Mouse (Mus musculus) left cerebral cortex, adult 9 months (tissue): ENCODE results near the gene Usp24.
A peak's percentile ranks its signal among the peaks of the same experiment; 100 is the strongest.
"Not testable (repeated sequence)": the region's sequence is repeated elsewhere in the genome, so short reads cannot be mapped to it uniquely, and the experiment has no call there.

Source experiments
- DNase-seq, 2 experiments: peaks; one replicate each; pipeline ENCODE4 v3.0.0; 2022; ENCODE audit warnings: low spot score in 2 of 2

The Usp24 gene

DNA sequence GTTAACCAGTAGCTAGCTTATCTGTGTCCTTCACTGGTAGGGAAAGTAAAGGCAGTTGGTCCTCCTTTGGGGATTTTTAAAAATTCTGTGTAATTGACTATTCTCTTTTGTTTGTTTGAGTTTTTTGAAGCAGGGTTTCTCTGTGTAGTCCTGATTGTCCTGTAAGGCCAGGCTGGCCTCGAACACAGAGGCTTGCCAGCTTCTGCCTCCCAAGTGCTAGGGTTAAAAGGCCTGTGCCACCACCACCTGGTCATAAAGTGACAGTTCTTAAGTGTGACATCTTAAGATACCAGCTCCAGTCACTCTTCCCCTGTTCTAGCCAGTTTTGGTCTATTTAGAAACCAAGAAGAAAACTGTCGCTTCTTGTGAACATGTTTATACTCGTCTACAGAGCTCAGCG lies 2.2 kb downstream of the Usp24 start:
- DNase-seq: no peak

DNA sequence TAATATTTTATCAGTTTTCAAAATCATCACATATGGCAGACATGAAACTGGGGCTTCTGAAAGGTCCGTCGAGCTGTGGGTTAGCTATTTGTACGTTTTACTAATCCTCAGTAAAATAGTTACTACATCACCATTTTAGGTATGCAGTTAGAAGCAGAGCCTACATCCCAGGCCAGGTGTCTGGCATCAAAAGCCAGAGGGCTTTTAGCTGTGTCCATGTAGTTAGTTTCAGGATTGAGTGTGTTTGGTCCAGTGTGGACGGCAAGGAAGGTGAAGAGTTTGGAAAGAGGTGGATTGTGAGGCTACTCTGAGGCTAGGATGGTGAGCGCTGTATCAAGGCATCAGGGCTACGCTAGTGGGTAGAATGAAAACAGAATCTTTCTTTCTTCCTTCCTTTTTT lies 3.0 kb downstream of the Usp24 start:
- DNase-seq: no peak

DNA sequence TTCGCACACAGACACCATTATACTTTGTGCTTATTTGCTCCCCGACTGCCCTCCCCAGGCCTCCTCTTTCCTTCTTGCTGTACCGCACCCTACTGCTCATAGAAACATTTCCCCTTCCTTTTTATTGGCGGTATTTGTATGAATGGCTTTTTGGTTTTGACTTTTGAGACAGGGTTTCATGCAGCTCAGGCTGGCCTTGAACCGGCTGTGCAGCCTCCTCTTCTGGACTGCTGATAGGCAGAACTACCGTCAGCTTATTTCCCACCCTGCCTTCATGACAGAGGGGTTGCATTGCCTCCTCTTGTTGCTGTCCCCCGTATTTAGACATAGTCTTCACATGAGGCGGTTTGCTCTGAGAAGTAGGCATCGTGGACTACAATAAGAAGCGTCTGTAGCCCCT lies 6.8 kb downstream of the Usp24 start:
- no peak for DNase-seq

DNA sequence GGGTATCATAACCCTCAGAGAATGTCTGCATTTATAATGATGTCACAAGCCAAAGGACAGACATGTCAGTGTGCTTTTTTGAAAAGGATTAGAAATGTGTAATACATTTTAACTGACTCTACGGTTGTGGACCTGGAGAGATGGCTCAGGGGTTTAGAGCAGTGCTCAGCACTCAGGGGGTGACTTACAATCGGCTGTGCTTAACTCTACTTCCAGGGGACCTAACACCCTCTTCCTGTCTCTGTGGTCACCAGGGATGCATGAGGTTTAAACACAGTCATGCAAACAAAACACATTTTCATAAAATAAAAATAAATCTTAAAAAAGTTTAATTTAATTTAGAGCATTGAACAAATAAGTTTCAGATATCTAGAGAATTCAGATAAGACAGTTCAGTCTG lies 7.3 kb downstream of the Usp24 start:
- DNase-seq: no peak

DNA sequence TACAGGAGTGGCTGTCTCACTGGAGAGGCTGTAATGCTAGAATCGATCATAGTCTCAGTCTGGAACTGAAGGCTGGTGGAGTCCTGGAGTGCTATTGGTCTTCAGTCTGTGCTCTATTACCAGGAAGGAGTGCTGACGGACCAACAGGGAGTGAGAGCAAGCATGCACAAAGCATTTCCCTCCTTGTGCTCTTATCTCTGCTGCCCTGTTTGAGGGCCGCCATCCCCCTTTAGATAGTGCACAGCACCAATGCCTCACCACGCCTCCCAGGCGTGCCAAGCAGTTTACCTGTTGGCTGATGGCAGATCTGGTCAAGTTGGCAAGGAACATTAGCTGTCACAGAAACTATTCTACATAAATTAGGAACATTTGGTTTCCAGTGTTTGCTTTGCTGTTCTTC lies 11.4 kb downstream of the Usp24 start:
- DNase-seq: no peak

DNA sequence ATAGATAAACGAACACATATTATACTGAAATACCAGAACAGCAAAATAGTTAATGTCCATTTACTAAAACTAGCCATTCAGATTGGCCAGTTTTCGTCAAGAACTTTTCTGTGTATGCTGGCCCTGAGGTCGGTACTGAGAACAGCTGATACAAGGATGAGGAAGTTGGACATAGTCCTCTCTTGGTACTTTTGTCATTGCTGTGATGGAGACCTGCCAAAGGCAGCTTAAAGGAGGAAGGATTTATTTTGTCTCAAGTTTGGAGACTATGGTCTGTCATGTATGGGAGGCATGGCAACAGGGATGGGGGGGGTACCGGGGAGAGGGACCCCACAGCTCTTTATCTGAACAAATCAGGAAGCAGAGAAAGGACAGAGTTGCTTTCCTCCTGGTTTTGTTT lies 12.7 kb downstream of the Usp24 start:
- no peak for DNase-seq

DNA sequence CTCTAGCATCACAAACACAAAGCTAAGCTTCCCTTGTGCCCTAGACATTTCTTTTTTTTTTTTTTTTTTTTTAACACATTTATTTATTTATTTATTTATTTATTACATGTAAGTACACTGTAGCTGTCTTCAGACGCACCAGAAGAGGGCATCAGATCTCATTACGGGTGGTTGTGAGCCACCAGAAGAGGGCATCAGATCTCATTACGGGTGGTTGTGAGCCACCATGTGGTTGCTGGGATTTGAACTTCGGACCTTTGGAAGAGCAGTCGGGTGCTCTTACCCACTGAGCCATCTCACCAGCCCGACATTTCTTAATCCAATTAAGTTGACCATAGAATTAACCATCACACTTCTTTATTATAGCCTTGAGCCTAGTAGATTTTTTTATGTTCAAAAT lies 13.2 kb downstream of the Usp24 start:
- DNase-seq: not testable (repeated sequence)

DNA sequence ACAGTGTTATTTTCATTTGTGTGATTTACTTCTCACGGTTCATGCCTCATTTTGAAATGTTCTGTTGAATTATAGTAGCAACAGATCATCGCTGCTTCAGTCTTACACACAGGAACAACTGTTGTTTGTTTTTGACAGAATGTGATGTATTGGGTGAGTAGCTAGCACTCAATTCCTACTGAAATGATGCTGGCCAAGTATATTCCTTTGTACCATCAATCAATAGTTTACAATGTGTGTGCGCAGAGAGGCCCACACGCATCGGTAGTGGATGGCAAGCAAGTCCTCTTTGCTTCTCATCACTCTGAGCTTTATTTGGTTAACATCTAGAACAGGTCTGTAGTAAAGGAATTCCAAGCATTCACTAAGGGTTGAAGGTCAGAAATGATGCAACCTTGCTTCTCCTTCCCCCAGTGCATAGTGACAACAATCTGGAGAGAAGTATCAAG lies 14.4 kb downstream of the Usp24 start:
- DNase-seq: no peak

DNA sequence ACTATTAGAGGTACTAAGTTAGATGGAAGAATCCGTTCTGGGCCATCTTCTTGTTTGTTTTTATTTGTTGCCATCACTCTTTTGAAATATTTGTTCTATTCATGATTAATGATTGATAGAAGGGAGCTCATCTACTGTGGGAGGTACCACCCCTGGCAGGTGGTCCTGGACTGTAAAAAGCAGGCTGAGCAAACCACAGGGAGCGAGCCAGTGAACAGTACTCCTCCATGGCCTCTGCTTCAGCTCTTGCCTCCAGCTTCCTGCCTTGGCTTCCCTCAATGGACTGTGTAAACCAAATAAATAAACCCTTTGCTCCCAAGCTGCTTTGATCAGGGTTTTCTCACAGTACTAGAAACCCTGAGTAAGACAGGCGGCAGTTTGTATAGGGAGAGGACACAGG lies 17.1 kb downstream of the Usp24 start:
- no peak for DNase-seq

DNA sequence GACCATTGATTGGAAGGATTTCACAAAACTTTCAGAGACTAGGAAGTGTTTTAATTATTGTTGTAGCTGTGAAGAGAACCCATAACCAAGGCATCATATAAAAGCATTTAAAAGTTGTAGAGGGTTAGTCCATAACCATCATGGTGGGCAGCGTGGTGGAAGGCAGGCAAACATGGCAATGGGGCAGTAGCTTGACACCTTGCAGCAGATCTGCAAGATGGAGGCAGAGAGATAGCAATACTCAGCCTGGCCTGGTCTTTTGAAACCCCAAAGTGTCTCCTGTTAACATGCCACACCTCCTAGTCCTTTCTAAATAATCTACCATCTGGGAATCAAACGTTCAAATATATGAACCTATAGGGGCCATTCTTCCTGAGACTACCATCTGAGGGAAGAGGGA lies 17.6 kb downstream of the Usp24 start:
- DNase-seq: no peak

DNA sequence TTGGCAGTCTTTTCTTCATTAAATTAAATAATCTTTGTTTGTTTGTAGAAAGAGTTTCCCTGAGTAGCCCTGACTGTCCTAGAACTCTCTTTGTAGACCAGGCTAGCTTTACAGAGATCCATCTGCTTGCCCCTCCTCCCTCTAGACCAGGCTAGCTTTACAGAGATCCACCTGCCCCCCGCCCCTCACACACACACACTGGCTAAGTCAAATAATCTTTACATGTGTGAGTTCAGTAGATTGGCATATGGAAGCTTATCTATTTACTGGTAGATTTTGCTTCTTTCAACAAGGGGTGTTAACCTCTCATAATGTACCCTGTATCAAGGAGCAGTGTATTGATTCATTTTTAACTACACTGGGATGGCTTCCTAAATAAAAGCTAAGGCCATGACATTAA lies 19.8 kb downstream of the Usp24 start:
- DNase-seq: no peak

DNA sequence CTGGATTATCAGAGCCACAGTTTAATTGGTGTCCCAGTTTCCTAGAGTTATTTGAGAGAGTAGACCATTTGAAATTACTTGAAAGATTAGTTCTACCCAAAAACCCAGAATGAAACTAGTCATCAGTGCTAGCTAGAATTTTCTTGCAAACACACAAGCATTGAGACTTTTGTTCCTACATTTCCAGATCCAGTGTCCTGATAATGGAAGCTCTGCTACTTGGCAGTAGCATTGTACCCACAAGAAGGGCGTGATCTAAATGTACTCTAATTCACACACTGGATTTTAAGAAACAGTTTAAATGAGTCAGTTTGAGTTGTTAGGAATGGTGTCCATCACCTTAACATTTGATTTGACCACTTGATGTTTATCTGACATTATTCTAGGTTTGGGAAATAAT lies 31.7 kb downstream of the Usp24 start:
- DNase-seq: no peak

DNA sequence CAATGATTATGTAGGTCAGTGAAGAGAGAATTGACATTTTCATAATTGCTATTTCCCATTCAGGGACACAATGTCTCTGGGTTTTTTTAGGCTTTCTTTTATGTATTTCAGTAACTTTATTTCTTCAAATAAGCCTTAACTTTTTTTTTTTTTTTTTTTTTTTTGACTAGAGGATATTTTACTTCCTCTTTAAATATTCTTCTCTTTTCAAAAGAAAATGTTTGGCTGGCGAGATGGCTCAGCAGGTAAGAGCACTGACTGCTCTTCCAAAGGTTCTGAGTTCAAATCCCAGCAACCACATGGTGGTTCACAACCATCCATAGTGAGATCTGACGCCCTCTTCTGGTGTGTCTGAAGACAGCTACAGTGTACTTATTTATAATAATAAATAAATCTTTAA lies 39.0 kb downstream of the Usp24 start:
- DNase-seq: not testable (repeated sequence)

DNA sequence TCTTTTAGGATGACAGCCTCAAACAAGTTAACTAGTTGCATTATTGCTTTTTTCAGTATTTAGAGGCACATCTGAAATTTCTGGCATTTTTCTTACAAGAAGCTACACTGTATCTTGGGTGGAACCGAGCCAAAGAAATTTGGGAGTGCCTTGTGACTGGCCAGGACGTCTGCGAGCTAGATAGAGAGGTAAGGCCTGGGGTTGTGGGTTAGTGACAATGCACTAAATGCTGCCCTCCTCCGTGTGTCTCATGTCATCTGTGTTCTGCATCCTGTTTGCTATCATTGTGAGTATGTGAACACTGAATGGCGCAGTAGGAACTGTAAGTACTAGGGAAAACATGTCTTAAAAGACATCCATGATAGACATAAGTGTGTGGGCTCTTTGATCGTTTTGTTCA lies 54.0 kb downstream of the Usp24 start:
- no peak for DNase-seq

DNA sequence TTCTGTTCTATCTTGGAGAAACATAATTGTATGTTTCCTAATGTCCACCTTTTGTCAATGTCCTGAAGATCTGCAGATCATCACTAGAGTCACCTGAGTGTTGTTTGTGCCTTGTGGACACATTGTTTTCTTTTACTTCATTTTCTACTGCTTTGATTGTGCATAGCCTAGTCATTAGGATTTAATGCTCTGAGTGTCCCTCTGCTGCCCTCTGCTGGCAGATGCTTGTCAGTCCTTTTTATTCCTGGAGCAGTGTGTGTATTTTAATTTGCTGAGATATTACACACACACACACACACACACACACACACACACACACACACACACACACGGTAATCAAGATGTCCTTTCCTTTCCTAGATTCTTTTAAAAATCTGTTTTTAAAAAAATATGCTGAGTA lies 59.8 kb downstream of the Usp24 start:
- peak; percentile 31 to 86 for DNase-seq

DNA sequence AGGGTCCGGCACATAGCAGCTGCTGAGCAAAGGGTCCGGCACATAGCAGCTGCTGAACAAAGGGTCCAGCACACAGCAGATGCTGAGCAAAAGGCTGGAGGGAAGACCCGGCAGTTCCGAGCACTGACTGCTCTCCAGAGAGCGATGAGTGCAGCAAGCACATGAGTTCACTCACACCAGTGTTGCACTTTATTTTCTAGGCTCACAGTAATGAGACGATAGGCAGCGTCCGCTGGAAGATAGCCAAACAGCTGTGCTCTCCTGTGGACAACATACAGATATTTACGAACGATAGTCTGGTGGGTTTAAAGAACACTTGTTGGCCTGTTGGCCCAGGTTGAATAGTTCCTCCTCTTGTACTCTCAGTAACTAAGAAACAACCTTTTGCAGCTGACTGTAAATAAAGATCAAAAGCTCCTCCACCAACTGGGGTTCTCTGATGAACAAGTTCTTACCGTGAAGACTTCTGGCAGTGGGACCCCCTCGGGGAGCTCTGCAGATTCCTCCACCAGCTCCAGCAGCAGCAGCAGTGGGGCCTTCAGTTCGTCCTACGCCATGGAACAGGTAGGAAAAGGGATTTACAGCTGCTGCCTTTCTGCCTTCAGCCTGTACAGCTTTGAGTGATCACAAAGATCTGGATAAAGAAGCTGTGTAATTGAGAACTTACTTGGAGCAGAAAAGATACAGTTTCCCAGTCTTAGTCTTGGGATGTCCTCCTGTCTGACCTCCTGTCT lies 63.0 kb downstream of the Usp24 start:
- no peak for DNase-seq

DNA sequence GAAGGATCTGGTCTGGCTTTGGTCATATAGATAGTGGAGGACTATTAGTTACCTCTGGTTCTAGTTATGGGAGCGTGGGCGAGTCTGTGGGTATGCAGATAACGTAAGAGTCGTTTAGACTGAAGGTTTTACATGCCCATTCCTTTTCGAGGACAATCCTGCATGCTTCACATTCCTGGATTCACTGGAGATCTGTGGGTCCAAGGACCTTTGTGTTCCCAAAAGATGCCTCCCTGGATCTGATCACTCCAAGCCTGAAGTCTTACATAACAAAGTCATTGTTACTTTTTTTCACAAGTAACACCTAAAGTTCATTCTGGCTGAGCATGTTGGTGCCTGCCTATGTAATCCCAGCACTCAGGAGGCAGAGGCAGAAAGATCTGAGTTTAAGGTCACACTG lies 65.1 kb downstream of the Usp24 start:
- no peak for DNase-seq

DNA sequence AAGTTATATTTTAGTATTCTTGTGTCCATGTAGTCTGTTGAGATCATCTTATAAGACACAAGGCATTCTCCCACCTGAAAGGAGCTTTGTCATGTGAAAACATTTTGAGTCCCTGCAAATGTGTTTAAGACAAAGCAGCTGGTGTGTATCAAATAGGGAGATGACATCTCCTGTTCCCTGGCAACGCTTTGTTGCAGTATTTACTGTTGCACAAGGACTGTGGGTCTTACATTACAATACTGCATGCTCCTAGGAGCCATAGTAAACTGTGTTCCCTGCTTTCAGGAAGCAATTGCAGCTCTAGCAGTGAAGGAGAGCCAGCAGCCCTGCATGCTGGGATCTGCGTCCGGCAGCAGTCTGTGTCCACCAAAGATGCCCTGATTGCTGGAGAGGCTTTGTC lies 73.9 kb downstream of the Usp24 start:
- no peak for DNase-seq

DNA sequence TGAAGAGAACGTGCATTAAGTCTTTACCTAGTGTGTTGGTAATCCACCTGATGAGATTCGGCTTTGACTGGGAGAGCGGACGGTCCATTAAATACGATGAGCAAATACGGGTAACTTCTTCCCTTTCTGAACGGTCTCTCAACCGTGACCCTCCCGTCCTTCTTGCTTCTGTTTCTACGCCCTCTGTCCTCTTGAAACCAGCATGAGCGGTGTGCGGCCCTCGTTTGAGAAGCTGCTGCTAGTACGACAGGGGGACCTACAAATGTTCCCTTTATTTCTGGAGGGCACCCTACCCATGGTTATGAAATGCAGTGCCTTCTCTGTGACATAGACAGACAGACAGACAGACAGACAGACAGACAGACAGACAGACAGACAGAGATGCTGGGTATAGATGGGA lies 93.6 kb downstream of the Usp24 start:
- DNase-seq: no peak

DNA sequence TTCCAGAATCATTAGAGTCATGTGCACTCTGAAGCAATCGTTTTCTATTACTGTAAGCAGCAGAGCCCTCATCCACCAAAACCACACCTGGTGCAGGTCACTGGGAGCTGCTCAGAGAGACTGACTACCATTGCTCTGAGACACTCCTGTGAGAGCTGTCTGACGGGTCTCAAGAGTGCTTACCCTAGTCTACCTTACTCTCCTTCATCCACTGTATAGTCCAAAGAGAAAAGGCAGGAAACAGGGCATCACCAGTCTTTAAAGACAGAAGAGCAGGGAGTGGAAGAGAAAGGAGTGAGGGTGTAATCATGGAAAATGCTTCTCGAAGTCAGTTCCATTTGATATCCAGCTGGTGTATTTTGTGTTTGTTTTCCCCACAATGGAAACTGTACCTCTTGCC lies 103.2 kb downstream of the Usp24 start:
- DNase-seq: no peak

DNA sequence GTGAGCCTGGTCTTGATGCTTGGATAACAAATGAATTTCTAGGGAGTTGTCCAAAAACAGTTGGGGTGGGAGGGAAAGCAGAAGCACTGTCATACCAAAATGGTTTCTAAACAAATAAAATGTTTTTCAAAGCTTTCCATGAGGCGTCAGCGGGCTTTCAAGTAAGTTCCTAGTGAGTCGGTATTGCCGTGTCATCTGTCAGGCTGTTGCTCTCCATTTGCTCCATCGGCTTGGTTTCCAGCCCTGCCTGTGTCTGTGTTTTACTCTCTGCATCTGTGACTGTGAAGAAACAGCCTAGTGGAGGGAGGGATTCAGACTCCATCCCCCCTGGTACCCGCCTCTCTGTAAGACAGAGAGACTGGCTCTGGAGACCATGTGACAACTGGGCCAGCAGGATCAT lies 103.8 kb downstream of the Usp24 start:
- no peak for DNase-seq

DNA sequence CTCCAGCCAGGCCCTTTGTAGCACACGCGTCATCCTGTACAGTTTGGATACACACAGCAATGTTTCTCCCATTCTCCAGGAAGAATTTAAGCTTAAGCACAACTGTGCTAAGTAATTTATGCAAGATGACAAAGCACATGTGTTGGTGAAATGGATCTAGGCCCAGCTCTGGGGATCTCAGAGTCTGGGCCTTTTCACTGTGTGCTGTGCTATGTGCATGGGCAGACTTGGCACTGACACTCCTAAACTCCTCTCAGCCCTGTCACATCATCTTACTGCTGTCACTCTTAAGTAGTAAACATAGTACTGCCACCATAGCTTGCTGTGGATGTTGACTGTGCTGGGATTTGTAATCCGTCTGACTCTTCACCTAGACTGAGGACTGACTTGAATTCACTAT lies 106.6 kb downstream of the Usp24 start:
- no peak for DNase-seq

DNA sequence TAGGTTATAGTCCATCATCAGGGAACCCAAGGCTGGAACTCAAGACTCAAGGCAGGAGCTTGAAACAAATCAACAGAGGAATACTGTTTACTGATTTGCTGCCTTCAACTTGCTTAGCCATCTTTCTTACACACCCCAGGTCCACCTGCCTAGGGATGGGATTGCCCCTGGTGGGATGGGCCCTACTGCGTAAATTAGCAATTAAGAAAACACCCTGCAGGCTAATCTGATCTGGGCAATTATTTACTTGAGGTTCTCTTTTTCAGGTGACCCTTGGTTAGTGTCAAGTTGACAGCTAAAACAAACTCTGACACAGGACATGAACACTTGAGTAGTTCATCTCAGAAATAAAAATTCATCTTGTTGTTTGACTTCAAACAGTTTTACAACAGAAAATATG lies 108.5 kb downstream of the Usp24 start:
- DNase-seq: no peak

DNA sequence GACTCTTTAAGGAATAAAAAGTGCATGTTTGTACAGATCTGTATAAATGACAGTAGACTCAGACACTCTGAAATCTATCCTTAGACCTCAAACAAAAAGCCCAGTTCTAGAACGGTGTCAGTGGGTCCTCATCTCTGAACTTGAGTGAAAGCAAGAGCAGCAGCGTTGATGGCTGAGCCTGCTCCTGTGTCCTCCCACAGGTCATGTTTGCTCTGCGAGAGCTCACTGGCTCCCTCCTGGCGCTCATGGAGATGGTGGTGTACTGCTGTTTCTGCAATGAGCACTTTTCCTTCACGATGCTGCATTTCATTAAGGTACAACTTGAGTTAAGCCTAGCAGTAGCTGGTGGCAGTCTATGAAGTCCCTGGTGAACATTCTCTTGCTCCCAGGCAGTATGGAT lies 110.3 kb downstream of the Usp24 start:
- DNase-seq: no peak
